Mouse (Mus musculus) erythroblast, embryonic 14.5 days (primary cell): ENCODE data around the gene Gm5244. TPM values are rescaled to one million over a fixed set of nuclear protein-coding genes. Genes with fewer than 3 reads are reported as not detected.

Source experiments
- H3K27me3 ChIP-seq: 2 replicates; pipeline ENCODE4 v1.6.1; 2012; ENCODE audit warnings: inconsistent platforms; ENCODE audit not compliant: control insufficient read depth
- H3K36me3 ChIP-seq: 2 replicates; pipeline ENCODE4 v1.6.1; 2012; ENCODE audit warnings: mild to moderate bottlenecking, inconsistent platforms; ENCODE audit not compliant: control insufficient read depth
- H3K4me1 ChIP-seq: 2 replicates; pipeline ENCODE4 v1.6.1; 2012; ENCODE audit warnings: inconsistent platforms; ENCODE audit not compliant: control insufficient read depth
- H3K4me3 ChIP-seq: replicated peaks from 2 replicates; pipeline ENCODE3; 2012; ENCODE audit warnings: moderate library complexity, mild to moderate bottlenecking, inconsistent platforms
- H3K9me3 ChIP-seq: 2 replicates; pipeline ENCODE4 v1.6.1; 2012; ENCODE audit warnings: low read length, inconsistent platforms, mixed read lengths; ENCODE audit not compliant: control insufficient read depth
- GATA1 ChIP-seq: IDR thresholded peaks from 2 replicates; pipeline ENCODE4 v1.6.1; 2012; ENCODE audit warnings: low read length, inconsistent platforms, mixed read lengths
- TAL1 ChIP-seq: IDR thresholded peaks from 3 replicates; pipeline ENCODE4 v1.6.1; 2012; ENCODE audit warnings: low read length, inconsistent platforms, mixed read lengths
- polyA plus RNA-seq: library from polyadenylated mRNA; stranded (reverse); fragments of >175 nt; gene quantifications from 2 replicates; pipeline ENCODE4 v1.2.3, GENCODE M21; 2012

Gene Gm5244
- polyA plus RNA-seq, 1 experiment = not detected

GRCm38 (mm10) chr19:12812644-12813364 is 33.7 kb upstream of the Gm5244 start:
- Histone ChIP-seq H3K9me3 (no peaks in the 10 kb centered on the region), H3K4me3 (no peak overlapping the region), H3K36me3 (no peaks in the 10 kb centered on the region), H3K4me1 (peaks cover 4% of the 10 kb centered on the region; the same call in 1 of the 2 replicates), H3K27me3 (no peaks in the 10 kb centered on the region)
- TF ChIP-seq GATA1 (no peak), TAL1 (no peak)

DNA sequence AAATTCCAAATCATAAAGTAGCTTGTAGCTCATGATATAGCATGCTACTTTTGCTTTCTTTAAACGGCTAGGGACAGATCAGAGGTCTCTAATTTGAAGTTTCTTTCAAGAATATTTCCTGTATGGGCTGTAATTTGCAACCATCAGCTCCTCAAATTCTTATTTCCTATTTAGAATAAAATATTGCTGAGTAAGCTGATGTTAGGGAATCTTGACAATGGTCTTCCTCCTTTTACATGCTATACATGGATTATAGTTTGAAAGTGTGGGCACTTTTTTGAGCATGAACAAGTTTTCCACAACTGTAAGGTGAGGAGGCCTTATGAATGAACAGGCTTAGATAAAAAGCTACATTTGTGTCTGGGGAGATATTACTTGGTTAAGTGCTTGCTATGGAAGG is 32.6 kb upstream of the Gm5244 start:
- Histone ChIP-seq H3K27me3 (no peaks in the 10 kb centered on the region), H3K36me3 (no peaks in the 10 kb centered on the region)
- no peak for TF ChIP-seq GATA1
- TF ChIP-seq TAL1 = no peak

GRCm38 (mm10) chr19:12818507-12818906 is 28.0 kb upstream of the Gm5244 start:
- Histone ChIP-seq H3K36me3 (no peaks in the 10 kb centered on the region), H3K4me1 (no peaks in the 10 kb centered on the region), H3K9me3 (no peaks in the 10 kb centered on the region), H3K27me3 (no peaks in the 10 kb centered on the region), H3K4me3 (no peak overlapping the region)
- TF ChIP-seq GATA1 (no peak), TAL1 (no peak)

More for the DNA sequence above, 32.6 kb upstream of the Gm5244 start:
- H3K4me3 ChIP-seq = no peak overlapping the region
- H3K9me3 ChIP-seq = no peaks in the 10 kb centered on the region
- peaks cover 4% of the 10 kb centered on the region; the same call in 1 of the 2 replicates for H3K4me1 ChIP-seq

GRCm38 (mm10) chr19:12820383-12820782 is 26.1 kb upstream of the Gm5244 start:
- Histone ChIP-seq H3K4me3 (no peak overlapping the region), H3K36me3 (no peaks in the 10 kb centered on the region), H3K27me3 (no peaks in the 10 kb centered on the region), H3K4me1 (no peaks in the 10 kb centered on the region), H3K9me3 (no peaks in the 10 kb centered on the region)
- TF ChIP-seq TAL1 (no peak), GATA1 (no peak)

GRCm38 (mm10) chr19:12824549-12824948 is 21.9 kb upstream of the Gm5244 start:
- no peaks in the 10 kb centered on the region for H3K36me3 ChIP-seq
- no peaks in the 10 kb centered on the region for H3K27me3 ChIP-seq
- H3K4me1 ChIP-seq = no peaks in the 10 kb centered on the region
- TF ChIP-seq TAL1 (no peak), GATA1 (no peak)
- H3K9me3 ChIP-seq = no peaks in the 10 kb centered on the region
- no peak overlapping the region for H3K4me3 ChIP-seq

DNA sequence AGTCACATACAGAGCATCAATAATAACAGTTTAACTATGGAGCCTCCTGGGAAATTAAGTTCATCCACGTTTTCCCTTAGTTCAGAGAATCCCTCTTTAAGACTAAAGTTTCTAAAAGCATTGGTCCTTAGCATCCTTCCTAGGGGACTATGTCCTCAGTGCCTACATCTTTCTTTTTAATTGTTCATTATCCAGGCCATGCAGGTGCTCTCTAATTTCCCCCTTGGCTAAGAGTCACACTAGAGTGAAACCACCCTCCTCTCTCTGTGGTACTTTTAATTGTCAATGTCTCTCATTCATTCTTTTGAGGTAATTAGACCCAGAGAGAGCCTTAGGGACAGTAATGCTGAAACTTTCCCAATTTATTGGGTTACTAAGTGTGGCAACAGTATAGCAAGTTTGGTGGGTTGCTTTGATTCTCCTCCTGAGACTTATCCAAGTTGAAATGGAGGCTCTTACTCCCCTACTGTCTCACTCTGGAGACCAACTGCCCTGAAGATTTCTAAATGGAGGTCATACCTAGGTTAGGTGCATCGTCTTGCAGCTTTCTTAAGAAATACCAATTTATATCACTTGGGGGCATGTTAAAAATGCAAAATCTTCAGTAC is 15.6 kb upstream of the Gm5244 start:
- H3K4me3 ChIP-seq = no peak overlapping the region
- no peaks in the 10 kb centered on the region for H3K36me3 ChIP-seq
- no peaks in the 10 kb centered on the region for H3K4me1 ChIP-seq
- TF ChIP-seq GATA1 (no peak), TAL1 (no peak)
- no peaks in the 10 kb centered on the region for H3K27me3 ChIP-seq
- H3K9me3 ChIP-seq = no peaks in the 10 kb centered on the region

GRCm38 (mm10) chr19:12831559-12831958 is 14.9 kb upstream of the Gm5244 start:
- Histone ChIP-seq H3K4me3 (no peak overlapping the region), H3K4me1 (no peaks in the 10 kb centered on the region), H3K27me3 (no peaks in the 10 kb centered on the region), H3K36me3 (no peaks in the 10 kb centered on the region), H3K9me3 (no peaks in the 10 kb centered on the region)
- no peak for TF ChIP-seq GATA1
- no peak for TF ChIP-seq TAL1

DNA sequence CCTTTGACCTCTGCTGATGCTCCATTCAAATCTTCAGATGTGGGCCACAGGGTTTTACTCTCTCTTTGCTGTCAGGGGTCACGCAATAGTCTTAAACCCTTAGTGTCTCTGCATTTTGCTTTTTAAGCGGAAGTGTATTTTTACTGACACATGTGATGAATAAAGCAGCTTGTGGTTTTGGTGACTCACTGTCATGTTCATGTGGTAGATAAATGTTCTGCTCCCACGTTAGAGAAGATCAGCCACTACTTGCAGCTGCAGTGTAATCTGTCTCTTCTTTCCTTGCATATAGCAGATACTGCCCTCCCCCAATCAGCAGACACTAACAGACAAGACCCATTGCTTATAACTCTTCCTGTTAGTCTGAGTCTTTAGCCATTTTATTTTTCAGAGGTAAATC is 12.9 kb upstream of the Gm5244 start:
- TF ChIP-seq TAL1 = no peak
- TF ChIP-seq GATA1 = no peak
- H3K36me3 ChIP-seq = no peaks in the 10 kb centered on the region
- H3K4me3 ChIP-seq = no peak overlapping the region
- H3K9me3 ChIP-seq = no peaks in the 10 kb centered on the region
- H3K4me1 ChIP-seq = no peaks in the 10 kb centered on the region
- no peaks in the 10 kb centered on the region for H3K27me3 ChIP-seq

DNA sequence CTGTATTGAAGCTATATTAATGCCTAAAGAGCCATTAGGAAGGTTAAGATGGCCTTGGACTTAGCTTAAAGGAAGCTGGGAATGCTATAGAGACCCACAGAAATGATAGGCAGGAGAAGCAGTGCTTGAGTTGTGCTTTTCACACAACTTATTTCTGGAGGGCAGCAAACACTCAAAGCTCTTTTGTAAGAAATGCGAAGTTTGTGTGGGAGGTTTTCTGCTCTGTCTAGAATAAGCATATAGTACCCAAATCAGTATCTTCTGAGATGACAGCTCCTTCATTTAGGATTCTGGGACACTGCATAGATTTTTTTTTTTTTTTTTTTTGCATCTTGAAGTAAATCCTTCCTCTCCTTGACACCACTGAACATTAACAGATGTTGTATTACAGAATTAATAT is 8.0 kb upstream of the Gm5244 start:
- Histone ChIP-seq H3K4me1 (no peaks in the 10 kb centered on the region), H3K9me3 (no peaks in the 10 kb centered on the region), H3K27me3 (no peaks in the 10 kb centered on the region), H3K4me3 (no peak overlapping the region), H3K36me3 (no peaks in the 10 kb centered on the region)
- TF ChIP-seq GATA1 = no peak
- no peak for TF ChIP-seq TAL1
